Mouse (Mus musculus) 3134 (cell line): ENCODE data around the gene Olfr1381.
"Not testable (repeated sequence)": the region's sequence is repeated elsewhere in the genome, so short reads cannot be mapped to it uniquely, and the experiment has no call there.

Experiments used
- DNase-seq: peaks from one replicate; pipeline ENCODE4 v3.0.0-alpha.2; 2011; ENCODE audit warnings: low spot score; ENCODE audit not compliant: insufficient read length; ENCODE audit errors: extremely low read depth

Gene Olfr1381

GRCm38 (mm10) chr11:49543149-49543548 is at the start of gene Olfr1381:
Gene Olfr1381 (plus strand): TSS chr11:49543449.
- not testable (repeated sequence) for DNase-seq

GRCm38 (mm10) chr11:49518086-49518485 is 25.2 kb upstream of the Olfr1381 start:
- no peak for DNase-seq

- no peak for DNase-seq
Measured at GRCm38 (mm10) chr11:49519348-49519747, 23.9 kb upstream of the Olfr1381 start, which contains the start of gene Olfr1383. Gene Olfr1383 (plus strand): TSS chr11:49519648.

- no peak for DNase-seq
Measured at GRCm38 (mm10) chr11:49527947-49528346, 15.3 kb upstream of the Olfr1381 start, which contains the start of gene Olfr1382. Gene Olfr1382 (plus strand): TSS chr11:49528247.

- DNase-seq = peak; percentile 33
Measured at GRCm38 (mm10) chr11:49532761-49533160, 10.5 kb upstream of the Olfr1381 start.

- DNase-seq = peak; percentile 5
Measured at GRCm38 (mm10) chr11:49536631-49537030, 6.6 kb upstream of the Olfr1381 start.

GRCm38 (mm10) chr11:49554033-49554432 is 10.8 kb downstream of the Olfr1381 start:
- DNase-seq = not testable (repeated sequence)

GRCm38 (mm10) chr11:49556578-49556977 is 13.3 kb downstream of the Olfr1381 start, which contains the start of gene Olfr1380:
Gene Olfr1380 (plus strand): TSS chr11:49556878.
- DNase-seq = not testable (repeated sequence)

GRCm38 (mm10) chr11:49575054-49575453 is 31.8 kb downstream of the Olfr1381 start:
- DNase-seq = not testable (repeated sequence)

- not testable (repeated sequence) for DNase-seq
Measured at GRCm38 (mm10) chr11:49580452-49580851, 37.2 kb downstream of the Olfr1381 start.

- no peak for DNase-seq
Measured at GRCm38 (mm10) chr11:49590213-49590612, 47.0 kb downstream of the Olfr1381 start.

- DNase-seq = not testable (repeated sequence)
Measured at GRCm38 (mm10) chr11:49597149-49597548, 53.9 kb downstream of the Olfr1381 start.
